ENCODE assay signal across 17 mouse cellular contexts in the genomic region with DNA sequence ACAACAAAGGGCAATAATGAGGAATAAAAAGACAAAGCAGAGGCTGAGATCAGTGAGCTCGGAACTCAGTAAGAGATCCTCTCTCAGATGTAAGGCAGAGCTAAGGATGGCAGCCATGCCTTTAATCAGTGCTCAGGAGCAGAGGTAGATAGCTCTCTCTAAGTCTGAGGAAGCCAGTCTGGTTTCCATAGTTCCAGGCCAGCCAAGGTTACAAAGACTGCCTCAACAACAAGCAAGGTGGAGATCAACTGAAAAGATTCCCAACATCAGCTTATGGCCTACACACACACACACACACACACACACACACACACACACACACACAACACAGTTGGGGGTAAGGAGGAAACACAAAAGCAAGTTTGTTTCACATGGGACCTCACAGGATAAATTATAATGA. TPM values are rescaled to one million over a fixed set of nuclear protein-coding genes. Genes with fewer than 3 reads are reported as not detected.
"Had no signal": no experiment of that assay in that cellular context is flagged by ENCODE, and none has a peak within 500 bp of the region (broad histone marks: within the 10 kb centered on the region; RNA-seq: fewer than 3 reads in every experiment).

No protein-coding gene starts in this region.

- H3K27me3 ChIP-seq: intestine, embryonic 15.5 days; limb, embryonic 15.5 days; liver, embryonic 12.5 days; neural tube, embryonic 13.5 days had no signal

- H3K9ac ChIP-seq: intestine, embryonic 15.5 days; limb, embryonic 15.5 days; liver, embryonic 12.5 days; lung, embryonic 14.5 days; neural tube, embryonic 13.5 days had no signal

- H3K9me3 ChIP-seq: intestine, embryonic 15.5 days; limb, embryonic 15.5 days; liver, embryonic 12.5 days; neural tube, embryonic 13.5 days had no signal

- H3K4me2 ChIP-seq: intestine, embryonic 15.5 days; limb, embryonic 15.5 days; liver, embryonic 12.5 days; lung, embryonic 14.5 days; neural tube, embryonic 13.5 days had no signal

- ATAC-seq: intestine, embryonic 15.5 days; liver, embryonic 12.5 days had no signal

- H3K4me3 ChIP-seq: intestine, embryonic 15.5 days; limb, embryonic 15.5 days; liver, embryonic 12.5 days; myocyte; neural tube, embryonic 13.5 days had no signal

- DNase-seq: kidney, adult 18-20 months; kidney, postnatal 10 days; layer of hippocampus, postnatal 36 days; lung, embryonic 14.5 days; lung, postnatal 10 days; lung, postnatal 4 days; right cerebral cortex, adult 18-20 months; right cerebral cortex, postnatal 25 days; thymus, adult 18-20 months; thymus, postnatal 25 days had no signal

- H3K27ac ChIP-seq: intestine, embryonic 15.5 days; limb, embryonic 15.5 days; liver, embryonic 12.5 days; neural tube, embryonic 13.5 days had no signal

- H3K4me1 ChIP-seq: intestine, embryonic 15.5 days; limb, embryonic 15.5 days had no signal

RNA-seq across cellular contexts. Expression of gene Xrra1, which starts 7.8 kb away (rescaled TPM):
- polyA plus RNA-seq: liver, embryonic 12.5 days; liver, embryonic 16.5 days; small intestine, adult 2 months had no signal
